Mouse (Mus musculus): ENCODE data around the gene Ing3.

Gene Ing3

DNA sequence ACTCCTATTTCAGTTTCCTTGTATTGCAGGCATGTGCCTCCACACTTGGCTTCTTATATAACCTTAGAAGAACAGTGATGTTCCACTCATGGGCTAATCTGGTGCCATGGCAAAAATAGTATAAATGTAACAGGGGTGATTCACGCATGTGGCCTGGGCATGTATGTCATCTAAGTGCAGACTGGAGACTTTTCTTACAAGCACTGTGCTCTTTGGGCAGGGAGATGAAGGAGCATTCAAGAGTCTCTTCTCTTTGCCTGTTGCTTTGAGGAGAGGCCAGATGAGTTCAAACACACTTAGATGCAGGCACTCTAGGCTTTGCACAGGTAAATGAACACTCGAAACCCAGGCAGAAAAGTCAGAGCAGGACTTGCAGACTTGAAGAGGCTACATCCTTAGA is 74.8 kb downstream of the Ing3 start:
- DNase-seq (ENCODE audit: low spot score), result no peak

Data from testis, postnatal 14 days (tissue).